Mouse (Mus musculus) heart, embryonic 16.5 days (tissue): ENCODE data around the gene Nacc2. TPM values are rescaled to one million over a fixed set of nuclear protein-coding genes. Genes with fewer than 3 reads are reported as not detected.

Experiments
- ATAC-seq: fragments of 200-750 bp; cut with Nextera tagmentation; replicated peaks from 2 replicates; pipeline ENCODE4 v1.8.0; 2017; ENCODE audit warnings: moderate number of reproducible peaks; ENCODE audit not compliant: insufficient read depth, low FRiP score; ENCODE audit errors: extremely low read depth
- H3K27ac ChIP-seq: fragments of 300-500 bp; sonication (generic); 2 replicates; pipeline ENCODE4 v1.5.1; 2014; ENCODE audit warnings: mild to moderate bottlenecking, low read length, control low read depth, moderate library complexity
- H3K27me3 ChIP-seq: fragments of 300-500 bp; sonication (generic); 2 replicates; pipeline ENCODE4 v1.6.1; 2014; ENCODE audit warnings: low read length, mixed read lengths; ENCODE audit not compliant: control insufficient read depth, insufficient read depth
- H3K36me3 ChIP-seq: fragments of 300-500 bp; sonication (generic); 2 replicates; pipeline ENCODE4 v1.6.1; 2014; ENCODE audit not compliant: control insufficient read depth, insufficient read depth
- H3K4me1 ChIP-seq: fragments of 300-500 bp; sonication (generic); 2 replicates; pipeline ENCODE4 v1.6.1; 2014; ENCODE audit warnings: low read length, mixed read lengths; ENCODE audit not compliant: control insufficient read depth, insufficient read depth
- H3K4me2 ChIP-seq: fragments of 300-500 bp; sonication (generic); 2 replicates; pipeline ENCODE4 v1.6.1; 2014; ENCODE audit warnings: low read depth, mild to moderate bottlenecking, control low read depth, low read length
- H3K4me3 ChIP-seq: fragments of 300-500 bp; sonication (generic); 2 replicates; pipeline ENCODE4 v1.5.1; 2014; ENCODE audit warnings: mild to moderate bottlenecking, control low read depth, low read length
- H3K9ac ChIP-seq: fragments of 300-500 bp; sonication (generic); 2 replicates; pipeline ENCODE4 v1.6.1; 2014; ENCODE audit warnings: low read length, control low read depth
- H3K9me3 ChIP-seq: fragments of 300-500 bp; sonication (generic); replicated peaks from 2 replicates; pipeline ENCODE4 v1.6.1; 2016; ENCODE audit warnings: low read length; ENCODE audit not compliant: control insufficient read depth
- WGBS: fragments of 180-500 bp; shearing (Covaris S2); extraction: QIAGEN DNeasy Blood & Tissue Kit; methylation state at CpG from one replicate; pipeline ENCODE4 v1.1.7; 2014; 5-methylcytosine and 5-hydroxymethylcytosine counted together
- polyA plus RNA-seq: library from polyadenylated mRNA; unstranded; fragments of >200 nt; fragmentation: Nextera tagmentation; extraction: Ambion mirVana; gene quantifications from 2 replicates; pipeline ENCODE4 v1.2.1, GENCODE M21; 2015

Nacc2 gene
- polyA plus RNA-seq, 1 experiment from 2014 or later: 8.0 TPM

DNA sequence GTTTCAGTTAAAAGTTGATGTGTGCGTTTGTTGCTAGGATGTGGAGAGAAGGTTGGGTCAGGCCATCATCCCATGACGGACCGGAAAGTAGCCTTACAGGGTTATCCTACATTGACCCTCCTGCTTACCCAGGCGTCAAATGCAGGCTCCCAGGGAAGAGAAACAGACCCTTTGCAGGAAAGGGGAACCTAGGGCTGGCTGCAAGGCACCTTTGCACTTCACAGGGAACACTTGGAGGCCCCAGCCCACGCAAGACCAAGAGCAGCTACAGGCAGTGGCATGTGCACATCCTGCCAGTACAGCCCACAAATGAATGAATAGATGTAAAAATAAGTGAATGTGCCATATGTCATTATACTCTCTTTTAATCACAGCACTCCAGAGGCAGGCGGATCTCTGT lies 17.9 kb upstream of the Nacc2 start:
- no peak for ATAC-seq
- Histone ChIP-seq H3K36me3 (peaks cover 3% of the 10 kb centered on the region), H3K9ac (peak overlapping the region; percentile 94)

DNA sequence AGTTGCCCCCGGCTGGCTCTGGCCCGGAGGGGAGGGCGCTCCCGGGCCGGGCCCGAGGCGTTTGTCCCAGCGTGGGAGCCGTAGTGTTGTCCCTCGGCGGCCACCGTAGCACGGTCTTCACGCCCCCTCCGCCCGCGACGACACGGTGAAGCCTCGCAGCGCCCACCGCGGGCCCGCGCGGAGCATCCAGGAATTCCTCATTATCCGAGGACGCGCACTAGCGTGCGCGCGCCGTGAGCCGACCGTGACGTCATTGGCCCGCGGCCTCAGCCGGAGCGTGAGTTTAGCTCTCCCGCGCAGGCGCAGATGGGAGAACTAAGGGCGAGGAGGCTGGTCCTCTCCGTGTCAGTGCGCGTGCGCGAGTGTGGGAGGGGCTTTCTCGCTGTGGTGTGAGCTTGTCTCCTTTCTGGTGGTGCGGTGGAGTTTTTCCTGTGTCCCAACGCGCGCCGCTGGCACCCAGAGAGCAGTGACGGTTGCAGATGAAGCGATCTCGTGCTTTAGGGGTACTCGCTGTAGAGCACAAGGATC lies 17.3 kb upstream of the Nacc2 start:
- peaks cover 18% of the 10 kb centered on the region for H3K4me1 ChIP-seq
- no peaks in the 10 kb centered on the region for H3K27me3 ChIP-seq
- H3K4me3 ChIP-seq: peak overlapping the region; percentile 88
- H3K9ac ChIP-seq: peak overlapping the region; percentile 94
- H3K27ac ChIP-seq: peak overlapping the region; percentile 94
- H3K36me3 ChIP-seq: peaks cover 3% of the 10 kb centered on the region
- peak; percentile 85 for ATAC-seq
- no peaks in the 10 kb centered on the region for H3K9me3 ChIP-seq
- under 1% methylated on average over 54 of the region's 60 CpGs for WGBS
- H3K4me2 ChIP-seq: peak overlapping the region; percentile 89

More for the DNA sequence above, 17.9 kb upstream of the Nacc2 start:
- WGBS: 15% methylated on average over 6 of the region's 6 CpGs
- no peaks in the 10 kb centered on the region for H3K9me3 ChIP-seq
- H3K4me1 ChIP-seq: peaks cover 18% of the 10 kb centered on the region
- H3K4me2 ChIP-seq: peak overlapping the region; percentile 89
- peak overlapping the region; percentile 91 for H3K27ac ChIP-seq
- H3K27me3 ChIP-seq: no peaks in the 10 kb centered on the region
- H3K4me3 ChIP-seq: peak overlapping the region; percentile 88

DNA sequence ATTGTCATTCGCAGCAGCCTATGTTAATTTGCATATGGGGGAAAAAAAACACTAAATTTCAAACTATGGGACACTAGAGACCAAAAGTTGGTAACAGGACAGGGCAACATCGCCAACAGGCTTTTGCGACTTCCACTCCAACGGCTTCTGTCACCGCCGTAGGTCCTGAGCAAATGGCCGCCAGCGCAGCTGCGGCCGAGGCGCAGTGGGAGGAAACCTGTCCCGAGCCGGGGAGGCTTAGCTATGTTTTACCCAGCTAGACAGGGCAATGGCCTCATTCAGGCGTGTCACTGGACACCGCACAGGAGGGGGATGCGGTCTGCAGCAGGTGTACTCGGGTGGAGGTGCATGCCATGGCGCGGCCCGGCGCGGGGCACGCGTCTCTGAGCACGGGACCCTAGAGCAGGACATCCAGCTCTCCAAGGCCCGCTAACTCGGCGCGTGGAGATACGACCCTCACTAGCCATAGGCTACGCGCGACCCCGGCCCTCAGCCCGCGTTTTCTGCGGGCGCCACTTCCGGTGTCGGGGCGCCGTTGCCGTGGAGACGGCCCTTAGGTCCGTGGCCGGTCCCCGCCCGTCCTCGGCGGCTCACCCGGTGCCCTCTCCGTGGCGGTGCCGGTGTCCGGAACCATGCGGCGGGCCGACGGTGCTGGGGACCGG lies 16.7 kb upstream of the Nacc2 start:
- under 1% methylated on average over 60 of the region's 60 CpGs for WGBS
- H3K27me3 ChIP-seq: no peaks in the 10 kb centered on the region
- peak; percentile 58 for ATAC-seq

GRCm38 (mm10) chr2:26139034-26139544 lies 16.1 kb upstream of the Nacc2 start:
- H3K9ac ChIP-seq: peak overlapping the region; percentile 94
- no peak for ATAC-seq
- H3K36me3 ChIP-seq: peaks cover 3% of the 10 kb centered on the region
- WGBS: 57% methylated on average over 7 of the region's 7 CpGs
- H3K9me3 ChIP-seq: no peaks in the 10 kb centered on the region
- peaks cover 18% of the 10 kb centered on the region for H3K4me1 ChIP-seq
- H3K27me3 ChIP-seq: no peaks in the 10 kb centered on the region
- H3K4me2 ChIP-seq: peak overlapping the region; percentile 89
- peak overlapping the region; percentile 94 for H3K27ac ChIP-seq
- H3K4me3 ChIP-seq: peak overlapping the region; percentile 88

More for the DNA sequence above, 16.7 kb upstream of the Nacc2 start:
- peak overlapping the region; percentile 94 for H3K9ac ChIP-seq
- peak overlapping the region; percentile 89 for H3K4me2 ChIP-seq
- H3K36me3 ChIP-seq: peaks cover 3% of the 10 kb centered on the region
- peak overlapping the region; percentile 94 for H3K27ac ChIP-seq
- H3K4me3 ChIP-seq: peak overlapping the region; percentile 88
- peaks cover 18% of the 10 kb centered on the region for H3K4me1 ChIP-seq
- H3K9me3 ChIP-seq: no peaks in the 10 kb centered on the region

GRCm38 (mm10) chr2:26138252-26139033 lies 15.4 kb upstream of the Nacc2 start:
- H3K9ac ChIP-seq: 0 out of 2 replicates have a peak overlapping the region, but pooled peaks have one; percentile 94
- H3K4me2 ChIP-seq: peak overlapping the region; percentile 89
- peaks cover 20% of the 10 kb centered on the region for H3K4me1 ChIP-seq
- WGBS: 65% methylated on average over 31 of the region's 31 CpGs
- H3K9me3 ChIP-seq: no peaks in the 10 kb centered on the region
- peak overlapping the region; percentile 88; the same call in 1 of the 2 replicates for H3K4me3 ChIP-seq
- H3K27me3 ChIP-seq: no peaks in the 10 kb centered on the region
- no peak overlapping the region for H3K27ac ChIP-seq
- H3K36me3 ChIP-seq: peaks cover 3% of the 10 kb centered on the region
- no peak for ATAC-seq

GRCm38 (mm10) chr2:26134591-26134990 lies 11.6 kb upstream of the Nacc2 start:
- Histone ChIP-seq H3K9me3 (no peaks in the 10 kb centered on the region), H3K27ac (no peak overlapping the region), H3K4me2 (no peak overlapping the region), H3K4me3 (no peak overlapping the region), H3K27me3 (no peaks in the 10 kb centered on the region), H3K36me3 (peaks cover 3% of the 10 kb centered on the region), H3K4me1 (peaks cover 27% of the 10 kb centered on the region), H3K9ac (no peak overlapping the region)
- no peak for ATAC-seq
- WGBS: 93% methylated on average over 2 of the region's 2 CpGs

DNA sequence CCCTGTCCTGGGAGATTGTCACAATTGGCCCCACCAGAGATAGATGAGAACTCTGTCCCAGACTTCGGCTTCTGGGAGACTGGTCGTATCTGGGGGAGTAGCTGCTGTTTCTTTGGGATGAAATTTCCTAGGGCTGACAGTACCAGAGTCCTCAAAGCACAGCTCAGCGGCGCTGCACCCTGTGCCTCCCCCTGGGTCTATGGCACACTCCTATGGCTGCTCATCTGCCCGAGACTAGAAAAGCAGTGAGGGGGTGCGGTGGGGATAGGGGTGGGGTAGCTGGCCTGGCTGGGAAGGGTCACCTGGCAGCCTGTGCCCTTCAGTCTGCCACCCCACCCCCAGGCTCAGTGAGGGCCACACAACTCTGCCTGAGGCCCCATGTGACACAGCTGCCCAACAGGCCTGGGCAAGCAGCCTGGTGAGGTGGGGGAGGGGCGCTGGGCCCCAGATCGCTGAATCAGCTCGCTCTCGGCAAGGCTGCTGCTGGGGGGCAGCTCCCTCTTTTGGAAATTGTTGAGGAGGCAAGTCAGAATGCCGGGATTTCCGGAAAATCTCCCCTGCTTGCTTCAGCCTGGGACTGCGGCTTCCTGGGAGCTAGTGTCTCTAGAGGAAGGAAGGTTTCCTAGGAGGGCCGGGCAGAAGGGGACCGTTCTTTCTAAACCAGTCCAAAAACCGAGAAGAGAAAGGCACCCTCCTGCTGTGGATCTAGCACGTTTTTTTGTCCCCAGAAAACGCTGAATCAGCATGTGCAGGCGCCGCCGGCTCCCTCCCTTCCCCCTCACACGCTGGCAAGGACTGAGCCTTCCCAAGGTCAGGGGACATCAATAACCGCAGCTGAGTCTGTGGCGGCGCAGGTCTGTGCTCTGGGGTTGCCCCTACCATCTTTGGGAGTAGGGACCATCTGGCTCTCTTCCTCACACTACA lies 9.9 kb upstream of the Nacc2 start:
- H3K4me3 ChIP-seq: peak overlapping the region; percentile 37
- peaks cover 14% of the 10 kb centered on the region for H3K4me1 ChIP-seq
- no peaks in the 10 kb centered on the region for H3K9me3 ChIP-seq
- H3K27ac ChIP-seq: peak overlapping the region; percentile 81
- H3K9ac ChIP-seq: peak overlapping the region; percentile 69
- WGBS: 5% methylated on average over 25 of the region's 25 CpGs
- H3K4me2 ChIP-seq: peak overlapping the region; percentile 60
- no peaks in the 10 kb centered on the region for H3K27me3 ChIP-seq
- H3K36me3 ChIP-seq: peaks cover 3% of the 10 kb centered on the region; the same call in 1 of the 2 replicates
- peak; percentile 87 for ATAC-seq

- Histone ChIP-seq H3K4me3 (no peak overlapping the region), H3K27ac (no peak overlapping the region), H3K4me1 (peaks cover 14% of the 10 kb centered on the region), H3K4me2 (no peak overlapping the region), H3K27me3 (no peaks in the 10 kb centered on the region), H3K36me3 (no peaks in the 10 kb centered on the region), H3K9ac (no peak overlapping the region), H3K9me3 (no peaks in the 10 kb centered on the region)
- 83% methylated on average over 2 of the region's 2 CpGs for WGBS
- ATAC-seq: no peak
These were observed 8.3 kb upstream of the Nacc2 start for GRCm38 (mm10) chr2:26131327-26131726.
